Mouse (Mus musculus) megakaryocyte-erythroid progenitor cell, adult 5-6 weeks (primary cell): ENCODE measurements around the gene Olfr514. TPM values are rescaled to one million over a fixed set of nuclear protein-coding genes. Genes with fewer than 3 reads are reported as not detected.

Experiments
- ATAC-seq: replicated peaks from 2 replicates; pipeline ENCODE4 v1.8.0; 2016; ENCODE audit warnings: mild to moderate bottlenecking, inconsistent platforms; ENCODE audit not compliant: severe bottlenecking, poor library complexity, low FRiP score, low TSS enrichment
- total RNA-seq, 2 experiments: library from RNA; stranded (forward) in 1 of 2; stranded (reverse) in 1 of 2; fragments of 200-1000, 215-1000 nt in 1 of 2; fragments of >200 nt in 1 of 2; fragmentation: Nextera tagmentation in 1 of 2; gene quantifications; 2 replicates each; pipeline ENCODE4 v1.2.3; 2014 to 2017

The Olfr514 gene
- total RNA-seq (2014; fragmentation: Nextera tagmentation) (not detected in 2 replicates), total RNA-seq (2017) (not detected in 2 replicates)

DNA sequence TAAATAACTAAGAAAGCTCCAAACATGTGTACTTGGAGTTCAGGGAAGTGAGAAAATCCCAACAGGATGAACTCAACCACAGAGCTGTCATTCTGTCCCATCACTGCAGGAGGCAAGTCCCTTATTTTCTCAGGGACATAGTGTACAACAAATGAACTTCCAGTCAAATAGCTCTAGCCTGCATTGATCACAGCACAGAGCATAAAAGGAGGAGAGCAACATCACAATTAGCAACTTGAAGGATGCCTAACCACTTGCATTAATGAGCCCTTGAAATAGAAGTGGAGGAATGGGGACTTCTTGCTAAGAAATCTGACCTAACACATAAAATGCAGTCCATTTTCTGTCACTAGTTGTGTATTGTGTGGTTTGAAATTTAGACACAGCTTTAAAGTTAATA, at the start of gene Olfr514:
Gene Olfr514, minus strand, starts transcription at position 101 of the 400 bp plus-strand sequence.
- ATAC-seq = no peak

DNA sequence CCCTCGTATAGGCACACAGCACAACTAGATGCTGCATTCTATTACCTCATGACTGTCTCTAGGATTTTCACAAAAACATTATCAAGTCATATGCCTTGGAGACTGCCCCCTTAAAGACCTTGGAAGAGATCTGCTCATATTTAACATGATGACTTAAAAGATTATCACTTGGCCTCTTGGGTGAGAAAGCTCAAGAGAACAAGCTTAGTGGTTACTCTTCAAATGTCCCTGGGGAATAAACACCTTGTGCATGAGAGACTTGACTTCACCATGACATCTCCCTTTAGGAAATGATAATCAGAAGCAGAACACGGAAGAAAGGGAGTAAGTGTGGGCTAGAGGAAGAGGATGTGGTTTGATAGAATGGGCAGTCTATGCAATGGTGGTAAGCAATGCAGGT, 46.5 kb upstream of the Olfr514 start, which contains the start of gene Olfr517:
Gene Olfr517, minus strand, starts transcription at position 101 of the 400 bp plus-strand sequence.
- ATAC-seq = no peak

DNA sequence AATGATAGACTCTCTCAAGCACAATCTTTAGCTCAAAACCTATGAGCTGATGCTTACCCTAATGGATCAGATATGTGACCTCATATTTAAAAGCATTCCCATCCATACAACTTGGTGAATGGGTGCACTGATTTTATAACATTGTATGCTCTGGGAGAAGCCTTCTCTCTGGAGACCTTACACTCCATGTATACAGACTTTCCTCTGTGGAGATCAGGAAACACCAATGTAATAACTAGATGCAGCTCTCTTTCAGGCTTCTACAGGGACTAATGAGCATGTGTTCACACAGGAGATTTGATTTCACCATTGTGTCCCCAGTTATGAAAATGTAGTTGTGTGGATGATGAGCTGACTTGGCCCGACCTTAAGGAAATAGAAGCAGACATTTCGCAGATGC, 24.6 kb upstream of the Olfr514 start, which contains the start of gene Olfr516:
Gene Olfr516, minus strand, starts transcription at position 101 of the 400 bp plus-strand sequence.
- ATAC-seq = no peak

DNA sequence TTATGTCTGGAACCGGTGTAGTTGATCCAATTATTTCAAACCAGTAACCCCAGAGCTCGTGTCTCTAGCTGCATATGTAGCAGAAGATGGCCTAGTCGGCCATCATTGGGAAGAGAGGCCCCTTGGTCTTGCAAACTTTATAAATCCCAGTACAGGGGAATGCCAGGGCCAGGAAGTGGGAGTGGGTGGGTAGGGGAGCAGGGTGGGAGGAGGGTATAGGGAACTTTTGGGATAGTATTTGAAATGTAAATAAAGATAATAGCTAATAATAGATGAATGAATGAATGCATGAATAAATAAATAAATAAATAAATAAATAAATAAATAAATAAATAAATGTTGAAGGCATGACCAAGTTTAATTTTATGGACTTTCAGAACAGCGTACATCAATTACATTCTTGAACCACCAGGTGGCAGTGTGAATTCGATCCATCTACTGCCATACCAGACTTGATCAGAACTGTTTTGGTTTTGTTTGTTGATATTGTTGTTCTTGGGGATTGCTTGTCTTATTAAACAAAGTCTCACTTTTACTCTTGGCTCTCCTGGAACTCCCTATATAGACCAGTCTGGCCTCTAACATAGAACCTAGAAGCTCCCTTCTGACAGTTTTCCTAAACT, 11.1 kb downstream of the Olfr514 start:
- peak; percentile 79 for ATAC-seq

DNA sequence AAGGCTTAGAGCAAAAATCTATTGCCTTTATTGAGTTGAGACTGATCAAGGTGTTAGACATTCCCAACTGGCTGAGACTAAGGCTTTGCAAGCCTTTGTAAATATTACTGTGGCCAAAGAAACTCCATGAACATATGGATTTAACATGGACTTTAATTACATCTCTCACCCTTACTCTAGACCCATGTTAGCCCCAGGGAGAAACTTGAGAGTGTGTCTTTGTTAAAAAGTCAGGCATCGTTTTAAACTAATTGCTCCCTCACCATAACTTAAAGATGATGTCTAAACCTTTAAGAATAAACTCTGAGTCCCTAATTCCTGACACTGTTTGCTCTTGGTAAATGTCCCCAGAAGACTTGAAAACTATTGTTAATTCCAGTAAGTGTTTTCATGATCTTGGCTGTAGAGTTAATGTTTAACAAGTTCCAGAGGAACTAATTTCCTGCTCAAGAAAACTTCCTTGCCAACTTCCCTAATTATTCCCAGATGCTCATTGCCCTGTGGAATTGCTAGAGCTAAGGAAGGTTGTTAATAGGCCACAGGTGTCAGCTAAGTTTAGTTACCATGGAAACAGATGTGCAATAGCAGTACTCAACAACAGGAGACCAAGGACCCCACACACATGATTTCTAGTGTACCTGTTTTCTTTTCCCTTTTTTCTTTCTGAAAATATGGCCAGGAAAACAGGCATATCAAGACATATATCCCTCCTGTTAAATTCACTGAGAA, 28.4 kb downstream of the Olfr514 start:
- ATAC-seq = no peak

Other genes with a start within 250 kb of the Olfr514 start
- not detected in 2 replicates for gene Olfr506, start 215.2 kb downstream of the Olfr514 start, total RNA-seq (2014; fragmentation: Nextera tagmentation)
- gene Olfr506, start 215.2 kb downstream of the Olfr514 start, total RNA-seq (2017) = not detected in 2 replicates
- not detected in 2 replicates for gene Olfr507, start 204.2 kb downstream of the Olfr514 start, total RNA-seq (2014; fragmentation: Nextera tagmentation)
- not detected in 2 replicates for gene Olfr507, start 204.2 kb downstream of the Olfr514 start, total RNA-seq (2017)
- gene Olfr508, start 196.0 kb downstream of the Olfr514 start, total RNA-seq (2014; fragmentation: Nextera tagmentation) = not detected in 2 replicates
- gene Olfr508, start 196.0 kb downstream of the Olfr514 start, total RNA-seq (2017) = not detected in 2 replicates
- gene Olfr509, start 174.1 kb downstream of the Olfr514 start, total RNA-seq (2014; fragmentation: Nextera tagmentation) = not detected in 2 replicates
- gene Olfr509, start 174.1 kb downstream of the Olfr514 start, total RNA-seq (2017) = not detected in 2 replicates
- gene Olfr510, start 159.6 kb downstream of the Olfr514 start, total RNA-seq (2014; fragmentation: Nextera tagmentation) = not detected in 2 replicates
- not detected in 2 replicates for gene Olfr510, start 159.6 kb downstream of the Olfr514 start, total RNA-seq (2017)
- not detected in 2 replicates for gene Olfr512, start 112.7 kb downstream of the Olfr514 start, total RNA-seq (2014; fragmentation: Nextera tagmentation)
- gene Olfr512, start 112.7 kb downstream of the Olfr514 start, total RNA-seq (2017) = not detected in 2 replicates
- gene Olfr513, start 75.0 kb downstream of the Olfr514 start, total RNA-seq (2014; fragmentation: Nextera tagmentation) = not detected in 2 replicates
- not detected in 2 replicates for gene Olfr513, start 75.0 kb downstream of the Olfr514 start, total RNA-seq (2017)
- not detected in 2 replicates for gene Olfr516, start 24.5 kb upstream of the Olfr514 start, total RNA-seq (2014; fragmentation: Nextera tagmentation)
- gene Olfr516, start 24.5 kb upstream of the Olfr514 start, total RNA-seq (2017) = not detected in 2 replicates
- gene Olfr517, start 46.4 kb upstream of the Olfr514 start, total RNA-seq (2014; fragmentation: Nextera tagmentation) = not detected in 2 replicates
- gene Olfr517, start 46.4 kb upstream of the Olfr514 start, total RNA-seq (2017) = not detected in 2 replicates
- not detected in 2 replicates for gene Olfr518, start 59.0 kb upstream of the Olfr514 start, total RNA-seq (2014; fragmentation: Nextera tagmentation)
- gene Olfr518, start 59.0 kb upstream of the Olfr514 start, total RNA-seq (2017) = not detected in 2 replicates
- gene Olfr519, start 68.4 kb upstream of the Olfr514 start, total RNA-seq (2014; fragmentation: Nextera tagmentation) = not detected in 2 replicates
- not detected in 2 replicates for gene Olfr519, start 68.4 kb upstream of the Olfr514 start, total RNA-seq (2017)
- gene Nlrp10, start 104.2 kb upstream of the Olfr514 start, total RNA-seq (2014; fragmentation: Nextera tagmentation) = 0.33 TPM in 1 of 2 replicates, not detected in the other
- 0.15 TPM in 1 of 2 replicates, not detected in the other for gene Nlrp10, start 104.2 kb upstream of the Olfr514 start, total RNA-seq (2017)
- gene Eif3f, start 108.4 kb upstream of the Olfr514 start, total RNA-seq (2014; fragmentation: Nextera tagmentation) = 241 and 316 TPM in 2 replicates
- gene Eif3f, start 108.4 kb upstream of the Olfr514 start, total RNA-seq (2017) = 53.5 and 112 TPM in 2 replicates
- not detected in 2 replicates for gene Tub, start 124.3 kb upstream of the Olfr514 start, total RNA-seq (2014; fragmentation: Nextera tagmentation)
- gene Tub, start 124.3 kb upstream of the Olfr514 start, total RNA-seq (2017) = not detected in 2 replicates